Mouse (Mus musculus) splenic B cell, adult 2 months (primary cell): ENCODE results near the gene Myo1d.

Experiments used
- DNase-seq: peaks from one replicate; pipeline ENCODE4 v3.0.0-alpha.2; 2011; ENCODE audit warnings: low read depth, low spot score
- H3K27me3 ChIP-seq: 2 replicates; pipeline ENCODE4 v1.6.1; 2012; ENCODE audit warnings: mild to moderate bottlenecking, low read length, moderate library complexity, mixed read lengths; ENCODE audit not compliant: control insufficient read depth, poor library complexity, insufficient read depth, severe bottlenecking
- H3K36me3 ChIP-seq: 2 replicates; pipeline ENCODE4 v1.6.1; 2012; ENCODE audit warnings: mild to moderate bottlenecking, low read length, moderate library complexity, mixed read lengths; ENCODE audit not compliant: control insufficient read depth, poor library complexity, insufficient read depth, severe bottlenecking

The Myo1d gene

DNA sequence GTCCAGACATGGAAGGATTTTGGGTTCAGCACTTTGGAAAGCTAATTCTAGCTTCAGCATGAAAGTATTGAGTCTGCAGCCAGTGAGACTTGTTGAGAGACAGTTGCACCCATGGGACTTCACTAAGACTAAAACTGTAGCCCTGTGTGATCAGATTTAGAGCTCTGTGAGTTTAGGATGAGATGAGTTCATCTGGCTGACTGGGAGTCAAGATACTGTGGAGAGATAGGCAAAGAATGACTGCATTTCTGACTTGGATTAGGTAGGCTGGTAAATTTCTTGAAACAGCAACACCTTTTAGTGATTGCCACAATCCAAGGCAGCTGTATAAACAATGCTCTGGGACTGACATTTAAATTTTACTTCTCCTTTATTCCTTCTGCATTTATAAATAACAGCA is 61.8 kb downstream of the Myo1d start:
- no peaks in the 10 kb centered on the region for H3K36me3 ChIP-seq
- H3K27me3 ChIP-seq, result no peaks in the 10 kb centered on the region
- DNase-seq, result no peak

DNA sequence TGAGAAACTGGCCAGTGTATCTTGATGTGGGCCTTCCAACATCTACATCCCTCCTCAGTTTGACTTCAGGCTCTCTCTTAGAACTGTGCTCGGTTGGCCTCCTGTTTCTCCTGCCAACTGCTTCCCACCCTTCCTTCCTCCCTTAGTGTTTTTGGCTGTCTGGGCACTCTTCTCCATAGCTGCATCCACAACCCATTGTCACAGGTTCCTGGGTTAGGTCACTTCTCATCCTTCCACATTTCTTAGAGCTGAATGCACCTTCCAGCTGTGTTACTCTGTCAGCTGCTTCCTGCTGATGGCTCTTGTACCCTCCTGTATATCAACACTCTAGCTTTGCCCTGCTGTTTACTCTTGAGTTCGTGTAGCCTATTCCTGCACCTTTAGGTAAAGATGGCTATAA is 64.7 kb downstream of the Myo1d start:
- no peaks in the 10 kb centered on the region for H3K27me3 ChIP-seq
- H3K36me3 ChIP-seq, result no peaks in the 10 kb centered on the region
- DNase-seq, result no peak

DNA sequence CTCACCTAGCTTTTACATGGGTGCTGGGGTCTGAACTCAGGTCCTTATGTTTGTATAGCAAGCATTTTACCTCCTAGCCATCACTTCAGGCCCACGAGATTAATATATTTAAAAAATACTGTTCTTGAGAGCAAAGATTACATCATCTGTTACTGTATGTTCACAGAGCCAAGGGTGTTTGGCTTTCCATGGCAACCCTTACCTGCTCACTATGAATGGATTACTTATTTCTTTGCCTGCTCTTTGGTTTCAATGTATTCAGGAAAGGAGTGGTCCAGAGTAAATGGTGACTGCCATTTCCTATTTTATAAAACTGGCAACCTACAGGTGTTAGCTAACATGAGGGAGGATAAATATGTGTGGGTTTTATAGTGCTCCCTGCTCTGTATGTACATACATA is 66.1 kb downstream of the Myo1d start:
- H3K36me3 ChIP-seq, result no peaks in the 10 kb centered on the region
- no peak for DNase-seq

DNA sequence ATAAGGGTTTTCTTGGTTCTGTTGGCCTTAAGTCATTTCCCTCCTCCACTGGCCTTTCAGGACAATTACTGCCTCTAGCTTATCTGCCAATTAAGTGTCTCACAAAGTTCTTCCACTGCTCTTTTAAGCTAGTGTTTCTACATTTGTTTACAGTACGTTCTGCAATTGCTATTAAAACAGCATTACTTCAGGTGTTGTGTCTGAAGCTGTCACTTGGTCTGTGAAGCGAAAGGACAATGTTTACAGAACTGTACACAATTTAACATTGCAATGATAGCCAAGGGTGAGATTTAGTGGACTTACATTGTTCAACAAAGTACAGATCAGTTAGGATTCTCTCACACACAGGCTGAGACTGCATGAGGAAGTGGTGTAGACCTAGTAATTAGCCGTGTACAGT is 67.6 kb downstream of the Myo1d start:
- Histone ChIP-seq H3K36me3 (no peaks in the 10 kb centered on the region), H3K27me3 (no peaks in the 10 kb centered on the region)
- no peak for DNase-seq

More for the DNA sequence above, 66.1 kb downstream of the Myo1d start:
- H3K27me3 ChIP-seq, result no peaks in the 10 kb centered on the region

- peak; percentile 24 for DNase-seq
- Histone ChIP-seq H3K36me3 (no peaks in the 10 kb centered on the region), H3K27me3 (no peaks in the 10 kb centered on the region)
Observed at GRCm38 (mm10) chr11:80711336-80711735, 68.5 kb downstream of the Myo1d start.

GRCm38 (mm10) chr11:80700611-80701010 is 79.2 kb downstream of the Myo1d start:
- Histone ChIP-seq H3K27me3 (no peaks in the 10 kb centered on the region), H3K36me3 (no peaks in the 10 kb centered on the region)
- DNase-seq, result peak; percentile 62

DNA sequence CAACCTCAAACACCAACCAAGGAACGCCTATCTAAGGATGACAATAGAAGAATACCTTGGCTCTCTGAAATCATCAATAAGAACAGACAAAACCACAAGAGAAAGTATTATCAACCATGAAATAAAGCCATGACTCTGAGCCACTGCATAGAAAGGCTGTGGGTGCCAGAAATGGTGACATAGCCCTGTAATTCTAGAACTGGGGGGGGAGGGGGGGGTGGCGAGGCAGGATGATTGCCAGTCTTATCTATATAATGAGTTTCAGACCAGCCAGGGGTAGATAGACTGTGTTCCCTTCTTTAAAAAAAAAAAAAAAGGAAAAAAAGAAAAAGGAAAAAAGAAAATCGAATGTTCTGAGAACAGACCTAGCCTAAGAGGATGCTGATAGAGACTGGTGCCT is 81.1 kb downstream of the Myo1d start:
- Histone ChIP-seq H3K27me3 (no peaks in the 10 kb centered on the region), H3K36me3 (no peaks in the 10 kb centered on the region)
- no peak for DNase-seq

DNA sequence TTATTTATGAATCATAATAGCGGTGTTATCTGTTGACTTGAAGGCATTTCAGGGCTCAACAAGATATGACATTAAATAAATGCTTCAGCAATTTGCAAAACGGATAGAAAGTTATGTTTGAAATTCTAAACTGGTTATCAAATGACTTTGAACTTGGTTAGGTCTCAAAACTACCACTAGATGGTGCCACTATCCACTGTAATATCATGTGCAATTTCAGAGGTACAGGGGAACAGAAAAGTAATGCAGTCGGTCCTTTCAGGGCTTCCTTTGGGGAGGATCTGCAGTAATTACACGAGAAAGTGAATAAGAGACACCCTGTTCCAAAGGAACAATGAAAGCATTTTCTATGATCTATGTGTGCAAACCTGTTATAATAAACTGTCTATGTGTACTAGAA is 83.5 kb downstream of the Myo1d start:
- Histone ChIP-seq H3K27me3 (no peaks in the 10 kb centered on the region), H3K36me3 (no peaks in the 10 kb centered on the region)
- DNase-seq, result peak; percentile 76

- DNase-seq, result no peak
- Histone ChIP-seq H3K36me3 (no peaks in the 10 kb centered on the region), H3K27me3 (no peaks in the 10 kb centered on the region; the same call in 1 of the 2 replicates)
Observed at GRCm38 (mm10) chr11:80684603-80685002, 95.2 kb downstream of the Myo1d start.

DNA sequence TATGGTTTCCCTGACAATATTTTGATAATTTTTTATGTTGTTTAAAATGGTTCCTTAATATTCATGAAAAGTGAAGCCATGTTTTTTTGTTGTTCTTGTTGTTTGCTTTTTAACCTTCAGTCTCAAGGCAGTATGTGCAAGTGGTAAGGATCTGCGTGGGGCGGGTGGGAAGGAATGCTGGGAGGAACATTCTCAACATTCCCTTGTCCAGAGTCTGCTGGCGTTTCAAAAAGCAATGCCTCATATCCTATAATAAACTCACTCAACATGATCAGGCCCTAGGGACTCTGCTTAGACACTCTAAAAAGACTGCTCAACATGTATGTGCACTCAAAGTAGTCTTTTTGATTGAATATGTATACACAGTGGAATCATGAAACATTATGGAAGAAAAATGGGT is 97.1 kb downstream of the Myo1d start:
- no peak for DNase-seq
- no peaks in the 10 kb centered on the region for H3K36me3 ChIP-seq
- H3K27me3 ChIP-seq, result no peaks in the 10 kb centered on the region; the same call in 1 of the 2 replicates

DNA sequence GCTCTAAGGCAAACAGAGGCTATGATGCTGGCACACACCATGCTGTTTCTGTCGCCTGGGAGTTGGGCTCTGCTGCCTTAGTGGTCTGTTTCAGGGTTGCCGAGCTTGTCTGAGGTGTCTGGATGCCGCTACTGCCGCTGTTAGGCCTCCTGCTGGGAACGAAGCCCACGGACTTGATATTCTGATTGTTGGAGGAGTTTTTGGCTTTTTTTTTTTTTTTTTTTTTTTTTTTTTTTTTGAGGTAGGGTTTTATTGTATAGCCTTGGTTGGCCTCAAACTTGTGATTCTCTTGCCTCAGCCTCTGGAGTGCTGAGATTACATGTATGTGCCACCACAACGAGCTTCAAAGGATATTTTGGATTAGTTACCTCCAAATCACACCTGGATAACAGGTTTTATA is 106.8 kb downstream of the Myo1d start:
- Histone ChIP-seq H3K27me3 (no peaks in the 10 kb centered on the region), H3K36me3 (no peaks in the 10 kb centered on the region)
- no peak for DNase-seq

GRCm38 (mm10) chr11:80670391-80670790 is 109.4 kb downstream of the Myo1d start:
- peak; percentile 73 for DNase-seq

DNA sequence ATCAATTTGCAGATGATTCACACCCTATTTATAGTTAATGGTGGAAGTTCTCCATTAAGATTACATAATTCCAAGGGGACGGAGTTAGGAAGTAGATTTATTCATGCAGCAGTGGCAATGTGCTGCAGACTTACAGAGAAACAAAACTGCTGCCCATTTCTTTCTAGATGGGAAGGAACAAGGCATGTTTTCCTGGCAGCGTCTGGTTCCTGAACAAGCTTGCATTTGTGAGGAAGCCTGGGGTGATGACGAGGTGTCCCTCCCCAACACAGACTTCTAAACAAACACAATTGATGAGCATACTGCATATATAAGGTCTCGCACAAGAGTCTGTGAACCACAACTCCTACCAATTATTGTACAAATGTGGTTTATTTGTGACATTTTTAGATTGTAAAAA is 109.9 kb downstream of the Myo1d start:
- Histone ChIP-seq H3K36me3 (no peaks in the 10 kb centered on the region), H3K27me3 (no peaks in the 10 kb centered on the region)
- DNase-seq, result no peak

More at GRCm38 (mm10) chr11:80670391-80670790, 109.4 kb downstream of the Myo1d start:
- no peaks in the 10 kb centered on the region for H3K27me3 ChIP-seq
- H3K36me3 ChIP-seq, result no peaks in the 10 kb centered on the region

GRCm38 (mm10) chr11:80666211-80666610 is 113.6 kb downstream of the Myo1d start:
- Histone ChIP-seq H3K27me3 (no peaks in the 10 kb centered on the region), H3K36me3 (no peaks in the 10 kb centered on the region)
- DNase-seq, result peak; percentile 2

GRCm38 (mm10) chr11:80664261-80664660 is 115.6 kb downstream of the Myo1d start:
- Histone ChIP-seq H3K27me3 (no peaks in the 10 kb centered on the region), H3K36me3 (no peaks in the 10 kb centered on the region)
- DNase-seq, result no peak

DNA sequence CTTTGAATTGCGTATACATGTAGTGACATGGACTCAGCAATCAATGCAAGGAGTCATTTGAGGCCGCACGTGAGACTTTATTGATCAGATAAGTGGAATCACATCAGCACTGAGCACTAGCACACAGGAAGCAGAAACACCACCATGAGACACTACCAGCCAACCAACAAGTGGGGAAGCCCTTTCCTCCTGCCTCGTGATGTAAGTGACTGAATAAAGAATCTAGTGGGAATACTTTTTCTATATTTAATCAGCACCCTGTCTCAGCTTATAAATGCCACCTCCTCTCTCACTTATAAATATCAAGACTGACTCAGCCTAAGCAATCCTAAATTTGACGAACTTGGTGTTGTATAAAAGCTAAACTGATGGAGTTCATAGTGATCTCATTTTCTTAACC is 134.7 kb downstream of the Myo1d start:
- no peak for DNase-seq
- Histone ChIP-seq H3K27me3 (no peaks in the 10 kb centered on the region), H3K36me3 (no peaks in the 10 kb centered on the region)
